In the genomic region with DNA sequence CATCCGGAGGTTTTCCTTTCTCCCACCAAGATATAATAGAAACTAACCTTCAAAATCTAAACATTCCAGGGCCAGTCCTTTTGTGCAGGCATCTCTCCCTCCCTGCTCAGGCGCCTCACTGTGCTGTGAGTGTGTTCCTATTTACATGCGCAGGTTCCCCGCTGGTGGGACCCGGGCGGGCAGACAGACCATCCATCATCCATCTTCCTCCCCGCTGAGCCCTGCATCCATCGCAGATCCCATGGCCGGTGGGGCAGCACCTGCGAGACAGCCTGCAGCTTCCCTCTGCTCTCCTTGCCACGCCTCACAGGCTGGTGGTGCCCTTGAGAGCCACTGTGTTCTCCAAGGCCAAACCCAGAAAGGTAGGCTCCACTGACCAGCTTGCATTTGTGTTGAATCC, we compare ENCODE assay signal across 10 mouse cellular contexts. TPM values are rescaled to one million over a fixed set of nuclear protein-coding genes. Genes with fewer than 3 reads are reported as not detected.
DNase-seq lines count a peak whose midpoint lies in the region; ATAC-seq lines count a peak whose summit lies in the region.
"Had no signal": no experiment of that assay in that cellular context is flagged by ENCODE, and none has a peak within 500 bp of the region (broad histone marks: within the 10 kb centered on the region; RNA-seq: fewer than 3 reads in every experiment).

A gene (minus strand): TSS at position 122 of the 400 bp plus-strand sequence.

- H3K27me3 ChIP-seq in heart, embryonic 12.5 days (replicated peaks) = 0 out of 2 replicates have a peak, but pooled peaks cover 5% of the 10 kb centered on the region
- H3K27me3 ChIP-seq in hindbrain, embryonic 15.5 days = no peaks in the 10 kb centered on the region
- 0 out of 2 replicates have a peak, but pooled peaks cover 3% of the 10 kb centered on the region for H3K27me3 ChIP-seq in neural tube, embryonic 12.5 days (replicated peaks)

- DNase-seq in heart, postnatal 36 days = no peak
- peak; percentile 24 for DNase-seq in embryo, embryonic 10 days (ENCODE audit: low spot score)
- no peak for DNase-seq in right cerebral cortex, postnatal 4 days
- DNase-seq in adrenal gland, postnatal 36 days = no peak
- DNase-seq in left cerebral cortex, adult 8-10 months (ENCODE audit: low spot score in 2 of 2) = no peak
- DNase-seq: liver had no signal

- H3K4me2 ChIP-seq in heart, embryonic 12.5 days = 0 out of 2 replicates have a peak within 1 kb of the TSS, but pooled peaks have one; percentile 6
- peak within 1 kb of the TSS; percentile 45 for H3K4me2 ChIP-seq in hindbrain, embryonic 15.5 days
- peak within 1 kb of the TSS; percentile 49 for H3K4me2 ChIP-seq in neural tube, embryonic 12.5 days (replicated peaks)

- no peaks in the 10 kb centered on the region for H3K9me3 ChIP-seq in heart, embryonic 12.5 days (replicated peaks)
- H3K9me3 ChIP-seq in hindbrain, embryonic 15.5 days = no peaks in the 10 kb centered on the region
- H3K9me3 ChIP-seq in neural tube, embryonic 12.5 days = no peaks in the 10 kb centered on the region

- no peak within 1 kb of the TSS for H3K27ac ChIP-seq in heart, embryonic 12.5 days (ENCODE audit: poor library complexity, severe bottlenecking)
- H3K27ac ChIP-seq in hindbrain, embryonic 15.5 days (replicated peaks) = no peak within 1 kb of the TSS
- H3K27ac ChIP-seq in neural tube, embryonic 12.5 days = no peak within 1 kb of the TSS

- H3K36me3 ChIP-seq in heart, embryonic 12.5 days = no peaks in the 10 kb centered on the region
- no peaks in the 10 kb centered on the region for H3K36me3 ChIP-seq in hindbrain, embryonic 15.5 days
- H3K36me3 ChIP-seq in neural tube, embryonic 12.5 days = no peaks in the 10 kb centered on the region

- intact Hi-C loops in heart, postnatal 36 days (cut with DNase I) = no loop called here

- 30% methylated on average over 11 of the region's 11 CpGs for WGBS in heart, embryonic 12.5 days
- 6% methylated on average over 11 of the region's 11 CpGs for WGBS in hindbrain, embryonic 15.5 days
- WGBS in neural tube, embryonic 12.5 days = 4% methylated on average over 11 of the region's 11 CpGs

- no peak for ATAC-seq in heart, embryonic 12.5 days (ENCODE audit: insufficient number of reproducible peaks, low FRiP score)
- ATAC-seq in hindbrain, embryonic 15.5 days (ENCODE audit: low FRiP score, low read depth) = no peak
- ATAC-seq in neural tube, embryonic 12.5 days (ENCODE audit: low FRiP score, low read depth) = peak; percentile 58

- no peak within 1 kb of the TSS for H3K9ac ChIP-seq in heart, embryonic 12.5 days
- H3K9ac ChIP-seq in hindbrain, embryonic 15.5 days = no peak within 1 kb of the TSS
- H3K9ac ChIP-seq in neural tube, embryonic 12.5 days = no peak within 1 kb of the TSS

- no peaks in the 10 kb centered on the region for H3K4me1 ChIP-seq in heart, embryonic 12.5 days (replicated peaks)
- peaks cover 8% of the 10 kb centered on the region for H3K4me1 ChIP-seq in hindbrain, embryonic 15.5 days (replicated peaks)
- H3K4me1 ChIP-seq in neural tube, embryonic 12.5 days = peaks cover 14% of the 10 kb centered on the region

- no peak within 1 kb of the TSS for H3K4me3 ChIP-seq in heart, embryonic 12.5 days
- no peak within 1 kb of the TSS; the same call in 1 of the 2 replicates for H3K4me3 ChIP-seq in hindbrain, embryonic 15.5 days
- H3K4me3 ChIP-seq in neural tube, embryonic 12.5 days = no peak within 1 kb of the TSS

RNA-seq across cellular contexts. Expression of the gene that starts here (rescaled TPM):
- not detected in 2 replicates for polyA plus RNA-seq in heart, embryonic 12.5 days (2016; fragmentation: Nextera tagmentation; extraction: Ambion mirVana)
- total RNA-seq in heart, postnatal 36 days (2021) = not detected
- polyA plus RNA-seq in hindbrain, embryonic 15.5 days (2015; fragmentation: Nextera tagmentation; extraction: Ambion mirVana) = not detected in 2 replicates
- polyA plus RNA-seq in neural tube, embryonic 12.5 days (2016; fragmentation: Nextera tagmentation; extraction: Ambion mirVana) = not detected in 2 replicates
- not detected for total RNA-seq in adrenal gland, postnatal 36 days (2021)
- total RNA-seq in left cerebral cortex, adult 8-10 months (2022) = not detected
- total RNA-seq: gastrocnemius, adult 8-10 months had no signal

Comparison
In these comparisons a context has a peak if more than half of its experiments do, and no peak if none do; other contexts are left out.
1. Peak in ATAC-seq and H3K4me2 ChIP-seq in neural tube, embryonic 12.5 days; RNA of the gene not detected or under 1 TPM.